Mouse (Mus musculus) layer of hippocampus, adult 9-11 months (tissue): ENCODE measurements around the gene Npnt.
A peak's percentile ranks its signal among the peaks of the same experiment; 100 is the strongest.

Experiments used
- DNase-seq: peaks from one replicate; pipeline ENCODE4 v3.0.0; 2022

Npnt gene

DNA sequence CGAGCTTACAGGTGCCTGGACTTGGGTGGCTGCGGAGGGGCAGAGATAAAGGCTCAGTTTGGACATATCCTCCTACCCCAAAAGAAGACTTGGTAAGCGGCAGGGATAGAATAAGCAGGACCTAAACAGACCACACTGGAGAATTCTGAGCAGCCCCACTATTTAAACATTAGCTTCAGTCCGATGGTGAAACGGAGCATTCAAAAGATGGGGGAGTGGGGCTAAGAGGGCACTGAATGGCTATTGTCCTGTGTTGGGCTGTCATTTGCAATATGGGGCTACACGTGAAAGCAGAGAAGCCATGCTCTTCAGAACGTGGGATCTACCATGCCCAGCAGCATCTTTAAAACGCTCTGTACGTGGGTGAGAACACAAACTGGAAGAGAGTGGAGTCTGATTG lies 95.8 kb downstream of the Npnt start:
- DNase-seq, result no peak

DNA sequence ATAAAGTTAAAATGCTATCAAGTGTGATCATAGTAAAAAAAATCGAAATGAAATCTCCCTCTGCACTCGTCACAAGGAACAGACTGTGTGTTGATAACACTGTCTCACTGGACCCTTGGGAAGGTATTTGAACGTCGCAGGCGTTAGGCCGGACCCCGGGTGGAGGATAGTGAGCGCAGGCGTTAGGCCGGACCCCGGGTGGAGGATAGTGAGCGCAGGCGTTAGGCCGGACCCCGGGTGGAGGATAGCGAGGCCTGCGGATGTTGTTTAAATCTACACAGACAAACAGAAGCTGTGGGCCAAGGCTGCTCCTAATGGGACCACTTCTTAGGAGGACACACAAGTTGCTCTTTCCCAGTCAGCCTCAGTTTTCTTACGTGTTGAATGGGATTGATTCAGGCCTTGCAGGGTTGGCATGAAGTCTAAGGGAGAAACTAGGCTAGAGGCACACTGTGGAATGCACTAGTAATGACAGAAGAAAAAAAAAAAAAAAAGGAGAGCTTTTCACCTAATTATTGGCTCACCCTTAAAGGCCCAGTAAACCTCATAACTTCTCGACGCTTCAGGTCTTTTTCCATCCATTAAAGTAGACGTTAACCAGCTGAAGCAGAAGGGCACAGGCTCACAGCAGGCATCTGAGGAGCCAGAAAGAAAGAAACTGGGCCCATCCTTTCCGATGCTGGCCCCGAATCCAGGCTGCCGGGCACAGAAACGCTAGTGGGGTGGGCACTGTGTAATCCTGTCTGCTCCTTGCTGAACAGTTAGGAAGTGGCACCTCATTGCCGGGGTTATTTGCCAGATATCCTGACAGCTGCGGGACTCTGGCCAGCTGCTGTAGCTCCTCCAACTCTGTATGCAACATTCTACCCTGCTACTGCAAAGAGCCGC lies 98.0 kb downstream of the Npnt start:
- DNase-seq, result no peak

DNA sequence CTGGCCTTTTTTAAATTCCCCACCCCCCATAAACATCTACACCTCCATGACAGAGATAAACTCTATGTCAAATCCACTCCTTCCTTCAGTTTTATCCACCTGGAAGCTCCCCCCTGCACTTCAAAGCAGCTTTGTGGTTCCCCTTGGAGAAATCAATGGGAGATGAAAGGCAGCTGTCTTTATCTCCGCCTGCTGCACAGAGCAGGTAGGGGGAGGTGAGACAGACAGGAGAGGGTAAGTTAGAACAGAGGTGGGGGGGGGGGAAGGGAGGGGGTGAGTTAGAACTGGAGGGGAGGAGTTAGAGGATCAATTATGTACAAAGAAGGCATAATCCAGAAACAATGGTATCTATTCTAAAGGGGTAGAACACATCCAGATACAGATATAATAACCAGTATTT lies 98.7 kb downstream of the Npnt start:
- no peak for DNase-seq

GRCm38 (mm10) chr3:132850431-132850830 lies 99.7 kb downstream of the Npnt start:
- no peak for DNase-seq

DNA sequence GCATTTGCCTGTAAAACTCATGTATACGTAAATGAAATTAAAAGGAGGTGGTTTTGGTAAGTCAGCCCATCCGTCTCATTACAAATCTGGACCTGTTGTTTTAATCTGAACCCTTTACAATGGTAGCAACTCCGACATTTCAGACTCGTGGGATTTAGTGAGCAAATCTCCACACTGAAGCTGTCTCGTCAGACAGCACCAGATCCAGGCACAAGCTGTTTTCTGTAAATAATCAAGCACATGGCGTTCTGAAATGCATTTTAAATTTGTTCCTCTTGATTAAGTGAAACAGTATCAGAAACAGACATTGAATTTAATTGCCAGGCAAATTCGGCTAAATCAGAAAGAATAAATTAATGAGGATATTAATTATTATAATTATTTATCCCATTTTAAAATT lies 100.4 kb downstream of the Npnt start:
- DNase-seq, result peak; percentile 32

- DNase-seq, result no peak
Measured at GRCm38 (mm10) chr3:132842676-132843075, 107.4 kb downstream of the Npnt start.

- DNase-seq, result no peak
Measured at GRCm38 (mm10) chr3:132839516-132839915, 110.6 kb downstream of the Npnt start.

DNA sequence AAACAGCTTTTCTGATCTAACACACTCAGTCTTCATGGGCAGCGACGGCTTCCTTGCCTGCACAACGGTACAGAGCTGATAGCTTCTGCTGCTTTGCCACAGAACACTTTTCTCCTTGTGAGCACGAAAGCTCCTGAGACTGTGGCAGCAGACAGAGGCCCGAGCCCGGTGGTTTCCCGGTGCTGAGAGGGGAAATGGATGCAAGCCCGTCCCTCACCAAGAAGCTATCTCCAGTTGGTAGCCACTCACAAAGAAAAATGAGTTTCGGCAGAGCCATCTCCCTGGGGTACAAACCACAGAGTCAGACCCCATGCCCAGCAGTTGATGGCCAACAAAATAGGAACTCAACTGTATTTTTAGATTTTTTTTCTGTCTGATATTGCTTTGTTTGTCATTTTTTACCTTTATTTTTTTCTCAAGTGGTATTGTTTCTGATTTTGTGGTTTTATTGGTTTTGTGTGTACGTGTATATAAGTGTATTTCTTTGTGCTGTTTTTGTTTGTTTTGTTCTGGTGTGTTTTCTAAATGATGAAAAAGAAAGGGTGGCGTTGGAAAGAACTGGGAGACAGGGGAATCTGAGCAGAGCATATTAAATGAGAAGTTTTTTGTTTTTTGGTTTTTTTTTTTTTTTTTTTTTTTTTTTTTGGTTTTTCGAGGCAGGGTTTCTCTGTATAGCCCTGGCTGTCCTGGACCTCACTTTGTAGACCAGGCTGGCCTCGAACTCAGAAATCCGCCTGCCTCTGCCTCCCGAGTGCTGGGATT lies 111.3 kb downstream of the Npnt start:
- no peak for DNase-seq

DNA sequence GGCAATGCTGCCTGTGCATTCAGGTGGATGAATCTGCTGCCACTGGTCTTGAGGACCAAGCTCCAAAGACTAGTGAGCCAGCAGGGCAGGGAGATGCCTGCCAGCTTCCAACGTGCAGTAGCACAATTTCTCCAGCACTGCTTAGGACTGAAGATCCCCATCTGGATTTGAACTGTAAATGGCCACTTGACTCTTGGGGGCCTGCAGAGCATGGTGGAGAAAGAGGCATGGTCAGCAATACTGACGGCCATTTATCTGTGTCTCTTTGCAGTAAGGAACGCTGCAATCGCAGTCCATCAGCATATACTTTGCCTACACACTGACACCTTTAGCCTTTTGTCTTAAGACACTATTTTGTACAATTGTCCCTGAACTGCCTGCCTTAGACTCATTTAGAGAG lies 113.0 kb downstream of the Npnt start:
- DNase-seq, result no peak

DNA sequence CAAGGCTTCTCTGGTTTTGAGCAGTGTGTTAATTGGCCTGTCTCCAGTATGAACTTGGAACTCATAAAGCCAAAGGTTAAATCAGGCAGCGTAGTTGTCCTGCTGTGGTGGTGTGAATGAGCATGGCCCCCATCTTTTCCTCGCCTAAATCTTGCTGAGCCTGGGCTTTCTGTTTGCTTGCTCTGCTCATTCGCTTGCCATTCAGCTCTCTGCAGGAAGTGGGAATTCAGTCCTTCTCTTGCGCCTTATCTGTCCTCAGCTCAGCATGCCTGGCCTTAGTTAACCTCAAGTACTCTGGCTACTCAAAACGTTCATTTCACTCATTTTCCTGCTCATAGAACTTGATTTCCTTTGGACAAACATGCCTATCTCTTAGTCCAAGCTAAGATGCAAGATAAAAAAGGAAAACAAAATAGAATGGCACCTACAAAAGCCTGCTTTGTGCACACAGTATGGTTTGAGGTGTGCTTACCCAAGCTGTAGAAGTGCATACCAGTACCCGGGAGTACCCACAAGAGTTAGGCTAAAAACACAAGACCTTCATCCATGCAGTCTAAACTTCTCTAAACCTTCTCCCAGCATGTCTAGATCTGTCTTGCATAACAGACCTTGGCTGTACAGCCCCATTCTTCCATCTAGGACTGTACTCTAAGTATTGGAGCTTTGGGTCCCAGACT lies 114.8 kb downstream of the Npnt start:
- no peak for DNase-seq
